Mouse (Mus musculus) adrenal gland (tissue): Measurements from ENCODE around the gene Eid1.

Experiments
- intact Hi-C: fragments of 180-260 bp; cut with DNase I; formaldehyde crosslinking; loops from one replicate; pipeline ENCODE4 v1.15.1; 2025

Gene Eid1

DNA sequence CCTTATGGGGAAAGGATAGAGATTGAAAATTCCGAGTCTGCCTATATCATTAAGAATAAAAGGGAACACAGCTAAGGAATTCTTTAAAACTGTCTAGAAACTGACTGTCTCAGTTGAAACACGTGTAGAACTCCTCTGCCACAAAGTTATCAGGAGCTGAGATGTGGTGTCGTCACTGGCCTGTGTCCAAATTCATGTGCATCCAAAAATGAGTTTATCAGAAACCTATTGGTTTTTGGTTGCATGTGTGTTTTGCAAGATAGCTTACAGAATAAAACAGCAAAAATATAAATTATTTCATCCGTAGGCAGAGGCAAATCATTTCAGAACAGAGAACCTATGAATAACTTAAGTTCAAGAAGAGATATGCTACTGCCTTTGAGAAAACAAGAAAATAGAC, 6.2 kb upstream of the Eid1 start:
- intact Hi-C loops: loop anchor here (10.0 kb wide), 2 partner anchors 198 to 858 kb away; no protein-coding TSS in a partner anchor

DNA sequence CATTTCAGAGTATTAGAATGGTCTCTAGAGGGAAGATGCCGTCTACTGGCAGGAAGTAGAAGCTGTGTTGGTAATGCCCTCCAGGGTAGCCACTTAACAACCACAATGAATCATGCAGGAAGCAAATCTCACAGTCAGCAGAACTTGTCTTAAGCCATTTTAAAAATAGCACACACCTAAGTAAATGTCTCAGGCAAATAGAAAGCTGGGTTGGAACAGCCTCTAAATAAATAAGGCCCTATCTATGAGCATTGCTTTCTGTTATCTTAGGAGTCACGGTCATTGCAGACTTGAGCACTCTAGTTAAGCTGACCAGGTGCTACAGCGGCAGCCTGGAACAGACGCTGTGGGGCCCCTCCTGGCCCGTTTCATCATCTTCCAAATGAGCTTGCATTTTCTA, 5.7 kb upstream of the Eid1 start:
- intact Hi-C loops: loop anchor here (10.0 kb wide), 2 partner anchors 198 to 858 kb away; no protein-coding TSS in a partner anchor

- intact Hi-C loops: loop anchor here (10.0 kb wide), 2 partner anchors 197 to 857 kb away; no protein-coding TSS in a partner anchor
Measured at GRCm38 (mm10) chr2:125667721-125668120, 5.2 kb upstream of the Eid1 start.

DNA sequence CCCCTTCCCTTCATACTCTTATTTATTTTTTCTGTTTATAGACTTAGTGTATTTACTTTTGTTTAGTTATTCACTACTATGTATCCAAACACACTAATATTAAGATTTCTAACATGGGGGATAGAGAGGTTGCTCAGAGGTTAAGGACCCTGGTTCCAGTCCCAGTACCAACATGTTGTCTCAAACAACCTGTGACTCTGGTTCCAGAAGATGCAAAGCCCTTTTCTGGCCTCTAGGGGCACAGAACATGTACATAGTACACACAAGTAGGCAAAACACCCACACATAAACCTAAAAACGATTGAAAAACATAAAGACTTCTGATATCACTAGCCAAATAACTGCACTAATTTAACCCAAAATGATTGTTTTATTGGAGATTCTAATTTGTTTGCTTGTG, 2.0 kb upstream of the Eid1 start:
- intact Hi-C loops: loop anchor here (5.0 kb wide), 1 partner anchor 51 kb away; the partner anchor contains the start of gene Shc4

- intact Hi-C loops: loop anchor here (5.0 kb wide), 1 partner anchor 50 kb away; the partner anchor contains the start of gene Shc4
Measured at GRCm38 (mm10) chr2:125672568-125672956, 333 bp upstream of the Eid1 start.

DNA sequence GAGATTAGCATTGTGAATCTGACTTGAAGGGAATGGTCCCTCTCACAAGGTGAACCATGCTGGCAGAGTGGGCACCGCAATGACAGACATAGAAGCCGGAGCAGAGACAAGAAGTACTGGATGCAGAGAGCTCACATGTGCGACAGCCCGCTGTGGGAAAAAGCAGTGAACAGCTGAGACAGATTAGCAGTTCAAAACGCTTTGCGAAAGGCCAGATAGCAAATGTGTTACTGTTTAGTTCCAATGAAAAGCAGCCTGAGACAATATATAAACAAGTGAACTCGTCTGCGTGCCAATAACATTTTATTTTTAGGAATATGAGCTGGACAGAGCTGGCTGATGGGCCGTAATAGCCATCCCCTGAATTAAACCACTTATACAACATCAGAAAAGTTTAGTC, 8.9 kb downstream of the Eid1 start:
- intact Hi-C loops: no loop called here

- intact Hi-C loops: no loop called here
Measured at GRCm38 (mm10) chr2:125683895-125684294, 11.0 kb downstream of the Eid1 start.

DNA sequence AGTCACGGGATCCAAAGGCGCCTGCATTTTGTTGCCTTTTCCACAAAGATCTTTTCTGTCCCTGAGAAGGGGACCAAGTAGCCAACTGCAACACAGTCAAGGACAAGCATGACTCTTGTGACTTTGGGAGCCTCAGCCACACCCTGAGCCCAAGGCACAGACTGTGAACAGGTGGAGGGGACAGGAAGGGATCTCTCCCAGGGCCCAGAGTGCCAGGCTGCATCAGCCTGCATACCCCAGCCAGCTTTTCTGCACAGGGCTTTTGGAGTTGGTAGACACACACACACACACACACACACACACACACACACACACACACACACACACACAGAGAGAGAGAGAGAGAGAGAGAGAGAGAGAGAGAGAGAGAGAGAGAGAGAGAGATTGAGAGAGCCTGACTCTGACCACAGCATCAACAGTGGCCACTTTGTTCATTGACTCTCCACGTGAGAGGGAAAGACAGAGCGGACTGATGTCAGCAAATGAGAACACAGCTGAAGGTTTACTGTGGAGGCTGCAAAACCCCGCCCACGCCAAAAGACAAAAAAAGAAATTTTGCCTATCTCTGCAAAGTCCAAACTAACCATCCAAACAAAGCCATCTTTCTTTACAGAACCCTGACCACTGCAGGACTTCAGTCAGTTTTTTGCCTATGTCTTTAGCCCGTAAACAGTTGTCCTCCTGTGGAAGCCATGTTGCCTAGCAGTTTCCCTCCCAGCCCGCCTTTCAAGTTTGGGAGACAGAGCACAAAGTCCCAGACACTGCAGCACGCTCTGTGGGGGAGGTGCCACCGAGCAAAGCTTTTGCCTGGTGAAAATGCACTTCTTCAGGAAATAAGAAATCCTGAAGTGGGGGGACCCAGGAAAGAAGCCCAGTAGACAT, 11.9 kb downstream of the Eid1 start:
- intact Hi-C loops: no loop called here

DNA sequence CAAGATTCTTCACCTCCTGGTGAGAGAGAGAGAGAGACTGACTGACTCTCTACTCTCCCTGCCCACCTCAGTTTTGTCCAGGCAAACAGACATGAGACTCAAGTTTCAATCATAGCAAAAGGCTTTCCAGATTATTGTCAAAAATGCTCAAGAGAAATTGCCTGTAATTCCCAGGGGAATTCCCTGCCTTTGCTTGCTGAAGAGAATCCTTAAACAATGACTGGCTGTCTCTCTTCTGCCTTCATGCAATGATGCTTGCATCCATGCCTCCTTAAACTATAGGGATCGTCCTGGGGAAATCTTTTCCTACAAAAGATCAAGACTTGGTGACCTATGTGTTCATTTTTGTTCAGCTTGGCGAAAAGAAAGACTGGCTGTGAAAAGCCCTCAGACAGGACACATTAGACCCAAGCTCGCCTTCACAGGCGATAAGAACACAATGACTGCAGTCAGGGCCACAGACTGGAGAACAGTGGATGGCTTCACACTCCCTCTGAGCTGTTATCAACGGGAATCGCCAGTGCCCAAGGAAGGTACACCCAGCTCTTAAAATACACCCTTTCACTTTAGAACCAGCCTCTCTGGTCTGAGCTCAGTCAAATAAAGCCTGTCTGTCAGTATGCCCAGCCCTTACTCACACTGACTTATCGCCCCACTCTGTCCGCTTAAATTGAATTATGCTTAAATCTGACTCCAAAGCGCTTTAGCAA, 12.7 kb downstream of the Eid1 start:
- intact Hi-C loops: no loop called here

- intact Hi-C loops: no loop called here
Measured at GRCm38 (mm10) chr2:125692010-125692409, 19.1 kb downstream of the Eid1 start.

DNA sequence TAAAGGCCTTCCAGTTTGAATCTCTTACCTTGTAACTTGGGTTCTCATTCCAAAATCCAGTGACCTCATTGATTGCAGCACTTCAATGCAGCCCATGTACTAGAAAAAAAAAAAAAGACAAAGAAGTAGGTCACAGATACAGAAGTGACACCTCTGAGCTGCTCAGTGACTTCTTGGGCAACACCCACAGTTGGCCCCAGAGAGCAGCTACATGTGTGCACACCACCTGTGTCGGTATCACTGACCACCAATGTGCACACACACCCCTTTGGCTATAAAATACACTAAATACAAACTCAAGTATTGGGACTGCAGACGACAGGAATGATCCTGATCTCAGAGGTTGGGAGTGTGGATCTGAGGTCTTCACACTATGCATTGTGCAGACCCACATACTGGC, 21.9 kb downstream of the Eid1 start:
- intact Hi-C loops: no loop called here

DNA sequence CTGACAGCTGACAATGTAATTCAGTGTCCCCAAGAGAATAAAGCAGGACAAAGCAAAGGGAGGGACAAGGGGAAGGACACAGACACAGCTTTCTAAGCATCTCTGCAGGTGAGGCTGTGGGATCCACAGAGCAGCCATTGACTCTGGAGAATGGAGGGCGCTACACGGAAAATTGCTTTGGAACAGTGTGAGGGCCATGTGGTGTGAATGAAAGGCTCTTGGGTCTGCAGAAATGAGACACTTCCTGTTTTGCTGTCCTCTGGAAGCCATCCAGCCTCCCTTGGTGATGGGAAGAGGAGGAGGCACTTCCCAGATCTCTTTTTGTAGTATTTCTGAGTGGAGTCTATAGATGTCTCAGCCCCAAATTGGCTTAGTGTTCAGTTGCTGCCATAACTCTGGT, 23.3 kb downstream of the Eid1 start:
- intact Hi-C loops: no loop called here

- intact Hi-C loops: no loop called here
Measured at GRCm38 (mm10) chr2:125701606-125702005, 28.7 kb downstream of the Eid1 start.

- intact Hi-C loops: no loop called here
Measured at GRCm38 (mm10) chr2:125702851-125703250, 30.0 kb downstream of the Eid1 start.

GRCm38 (mm10) chr2:125704907-125705631, 32.2 kb downstream of the Eid1 start:
- intact Hi-C loops: no loop called here

GRCm38 (mm10) chr2:125706510-125706921, 33.6 kb downstream of the Eid1 start:
- intact Hi-C loops: no loop called here

DNA sequence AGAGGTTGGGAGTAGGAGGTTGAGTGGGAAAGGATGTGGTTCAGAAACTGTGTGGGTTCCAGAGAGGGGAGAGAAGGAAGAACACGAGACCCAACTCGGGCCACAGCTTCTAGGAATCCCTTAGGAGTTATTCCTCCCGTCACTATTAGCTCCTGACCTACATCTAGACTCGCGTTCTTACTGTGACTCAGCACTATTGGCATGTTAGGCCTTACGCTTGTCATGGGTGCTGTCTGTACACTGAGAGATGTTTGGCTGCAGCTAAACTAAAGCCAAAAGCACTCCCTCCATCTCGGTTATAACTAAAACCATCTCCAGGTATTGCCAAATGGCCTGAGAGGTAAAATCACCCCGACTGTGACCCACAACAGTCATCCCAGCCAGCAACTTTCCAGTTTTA, 43.7 kb downstream of the Eid1 start:
- intact Hi-C loops: no loop called here

- intact Hi-C loops: loop anchor here (5.0 kb wide), 1 partner anchor 51 kb away; the partner anchor contains the start of gene Eid1
Measured at GRCm38 (mm10) chr2:125723086-125723407, 50.2 kb downstream of the Eid1 start.

- intact Hi-C loops: loop anchor here (5.0 kb wide), 1 partner anchor 51 kb away; the partner anchor contains the start of gene Eid1
Measured at GRCm38 (mm10) chr2:125723408-125724085, 50.7 kb downstream of the Eid1 start.

- intact Hi-C loops: loop anchor here (5.0 kb wide), 1 partner anchor 52 kb away; the partner anchor contains the start of gene Eid1
Measured at GRCm38 (mm10) chr2:125724086-125724430, 51.2 kb downstream of the Eid1 start, which contains the start of gene Shc4. TSS of gene Shc4 (minus strand) at chr2:125724148.
